Mouse (Mus musculus) erythroblast, embryonic 14.5 days (primary cell): ENCODE measurements at regions not wholly inside any gene's neighbourhood (a gene's known extent, or its start where the extent isn't known, plus 50 kb on each side); places are given as distances from the start of the nearest gene placed in this dataset.

Experiments used
- H3K27me3 ChIP-seq: 2 replicates; pipeline ENCODE4 v1.6.1; 2012; ENCODE audit warnings: inconsistent platforms; ENCODE audit not compliant: control insufficient read depth
- H3K36me3 ChIP-seq: 2 replicates; pipeline ENCODE4 v1.6.1; 2012; ENCODE audit warnings: mild to moderate bottlenecking, inconsistent platforms; ENCODE audit not compliant: control insufficient read depth
- H3K4me1 ChIP-seq: 2 replicates; pipeline ENCODE4 v1.6.1; 2012; ENCODE audit warnings: inconsistent platforms; ENCODE audit not compliant: control insufficient read depth
- H3K4me3 ChIP-seq: replicated peaks from 2 replicates; pipeline ENCODE3; 2012; ENCODE audit warnings: moderate library complexity, mild to moderate bottlenecking, inconsistent platforms
- H3K9me3 ChIP-seq: 2 replicates; pipeline ENCODE4 v1.6.1; 2012; ENCODE audit warnings: low read length, inconsistent platforms, mixed read lengths; ENCODE audit not compliant: control insufficient read depth
- GATA1 ChIP-seq: IDR thresholded peaks from 2 replicates; pipeline ENCODE4 v1.6.1; 2012; ENCODE audit warnings: low read length, inconsistent platforms, mixed read lengths
- TAL1 ChIP-seq: IDR thresholded peaks from 3 replicates; pipeline ENCODE4 v1.6.1; 2012; ENCODE audit warnings: low read length, inconsistent platforms, mixed read lengths

GRCm38 (mm10) chr16:75155441-75156038 lies 430.3 kb downstream of the Lipi start:
- no peaks in the 10 kb centered on the region for H3K36me3 ChIP-seq
- no peaks in the 10 kb centered on the region for H3K27me3 ChIP-seq
- TF ChIP-seq TAL1 (no peak), GATA1 (no peak)
- no peaks in the 10 kb centered on the region for H3K4me1 ChIP-seq
- peaks cover 3% of the 10 kb centered on the region; the same call in 1 of the 2 replicates for H3K9me3 ChIP-seq
- no peak overlapping the region for H3K4me3 ChIP-seq
